Mouse (Mus musculus): ENCODE measurements around the gene Ndst2.

DNA sequence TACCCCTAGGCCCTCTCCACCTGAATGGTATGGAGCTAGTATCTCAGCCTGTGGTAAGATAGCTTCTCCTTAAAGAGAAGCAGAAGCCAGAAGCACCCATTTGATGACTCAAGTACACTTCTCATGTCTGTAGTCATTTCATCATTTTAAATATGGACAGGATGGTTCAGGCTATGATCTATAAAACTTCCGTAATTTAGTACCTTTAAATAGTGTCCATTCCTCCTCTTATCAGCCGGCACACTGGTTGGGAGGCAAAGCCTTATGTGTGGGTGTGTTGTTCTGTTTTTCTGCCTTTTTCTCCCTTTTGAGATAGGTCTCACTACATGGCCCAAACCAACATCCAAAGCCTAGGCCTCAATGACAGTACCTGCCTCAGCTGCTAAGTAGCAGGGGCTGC lies 35.8 kb downstream of the Ndst2 start:
- TF ChIP-seq CTCF (IDR thresholded peaks at IDR 0.05; ENCODE audit: insufficient read depth, low read depth, low read length) (no peak), POLR2A (IDR thresholded peaks at IDR 0.05; ENCODE audit: insufficient read depth, low read depth, low read length) (no peak)
